Mouse (Mus musculus): ENCODE data around the gene H2-Ke6. TPM values are rescaled to one million over a fixed set of nuclear protein-coding genes. Genes with fewer than 3 reads are reported as not detected.

The H2-Ke6 gene
- polyA plus RNA-seq (2015; fragmentation: Nextera tagmentation; extraction: Ambion mirVana) = 64.9 and 65.7 TPM in 2 replicates

DNA sequence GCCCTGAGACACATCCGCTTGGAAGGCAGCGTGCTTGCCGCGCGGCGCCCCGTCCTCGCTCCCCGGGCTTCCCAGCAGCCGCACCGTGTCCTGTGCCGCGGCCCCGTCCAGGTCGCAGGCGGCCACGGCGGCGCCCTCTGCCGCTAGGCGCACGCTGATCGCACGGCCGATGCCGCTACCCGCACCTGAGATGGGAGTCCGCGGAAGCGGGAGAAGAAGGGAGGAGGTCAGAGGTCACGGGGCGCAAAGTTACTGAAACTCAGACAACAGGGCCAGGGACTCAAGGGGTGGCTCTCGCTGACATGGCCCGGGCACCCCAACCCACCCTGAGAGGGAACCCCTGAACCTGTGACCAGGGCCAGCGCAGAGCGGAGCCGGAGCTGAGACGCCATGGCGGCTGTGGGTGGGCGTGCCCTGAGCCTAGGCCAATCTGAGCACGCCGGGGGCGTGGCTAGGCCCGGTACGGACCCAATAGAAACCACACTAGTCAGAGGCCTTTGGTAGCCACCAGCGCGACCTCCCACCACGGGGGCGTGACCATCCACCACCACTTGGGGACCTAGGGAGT, at the start of gene H2-Ke6:
Gene H2-Ke6 (minus strand): TSS at position 405 of the 568 bp plus-strand sequence.
- Histone ChIP-seq H3K9me3 (replicated peaks; ENCODE audit: low read length) (no peaks in the 10 kb centered on the region), H3K36me3 (ENCODE audit: insufficient read depth, low read length) (peaks cover 18% of the 10 kb centered on the region), H3K27me3 (ENCODE audit: insufficient read depth, low read length) (no peaks in the 10 kb centered on the region), H3K27ac (peak within 1 kb of the TSS; percentile 81), H3K4me3 (replicated peaks; ENCODE audit: low read depth, low read length) (peak within 1 kb of the TSS; percentile 66), H3K4me1 (replicated peaks; ENCODE audit: insufficient read depth, low read length) (peaks cover 35% of the 10 kb centered on the region), H3K4me2 (ENCODE audit: low read length) (peak within 1 kb of the TSS; percentile 97), H3K9ac (ENCODE audit: low read depth, low read length) (peak within 1 kb of the TSS; percentile 70)
- TF ChIP-seq CTCF (IDR thresholded peaks at IDR 0.05; ENCODE audit: low read depth) = peak; percentile 34
- DNase-seq (ENCODE audit: low spot score) = peak; percentile 96
- under 1% methylated on average over 49 of the region's 49 CpGs for WGBS
- peak; percentile 64 for ATAC-seq (replicated peaks; ENCODE audit: low FRiP score, low read depth)

DNA sequence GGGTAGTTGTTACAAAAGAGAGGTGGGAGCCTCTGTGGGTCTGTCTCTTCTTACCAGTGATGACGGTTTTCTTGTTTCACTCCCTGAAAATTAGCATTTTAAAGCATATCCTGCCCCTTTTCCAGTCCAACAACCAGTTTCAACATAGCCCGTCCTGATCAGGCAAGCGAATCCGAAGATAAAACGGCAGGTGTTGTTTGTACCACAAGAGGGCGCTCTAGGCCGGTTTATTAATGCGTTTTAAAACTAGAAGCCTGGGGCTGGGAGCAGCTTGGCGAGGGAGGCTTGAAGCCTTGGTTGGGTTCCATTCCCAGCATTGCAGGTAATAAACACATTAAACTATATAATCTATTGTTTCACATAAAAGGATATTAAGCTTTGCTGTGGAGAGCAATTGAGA, 49.7 kb upstream of the H2-Ke6 start:
- no peak overlapping the region for H3K27ac ChIP-seq
- H3K9me3 ChIP-seq (replicated peaks; ENCODE audit: low read length) = no peaks in the 10 kb centered on the region
- H3K4me2 ChIP-seq (ENCODE audit: low read length) = no peak overlapping the region
- no peaks in the 10 kb centered on the region; the same call in 1 of the 2 replicates for H3K27me3 ChIP-seq (ENCODE audit: insufficient read depth, low read length)
- H3K36me3 ChIP-seq (ENCODE audit: insufficient read depth, low read length) = no peaks in the 10 kb centered on the region
- WGBS = under 1% methylated on average over 9 of the region's 9 CpGs
- no peak overlapping the region for H3K9ac ChIP-seq (ENCODE audit: low read depth, low read length)
- H3K4me3 ChIP-seq (replicated peaks; ENCODE audit: low read depth, low read length) = no peak overlapping the region
- H3K4me1 ChIP-seq (replicated peaks; ENCODE audit: insufficient read depth, low read length) = no peaks in the 10 kb centered on the region
- ATAC-seq (replicated peaks; ENCODE audit: low FRiP score, low read depth) (no peak), DNase-seq (ENCODE audit: low spot score) (peak; percentile 90)
- TF ChIP-seq CTCF (IDR thresholded peaks at IDR 0.05; ENCODE audit: low read depth) = peak; percentile 86

DNA sequence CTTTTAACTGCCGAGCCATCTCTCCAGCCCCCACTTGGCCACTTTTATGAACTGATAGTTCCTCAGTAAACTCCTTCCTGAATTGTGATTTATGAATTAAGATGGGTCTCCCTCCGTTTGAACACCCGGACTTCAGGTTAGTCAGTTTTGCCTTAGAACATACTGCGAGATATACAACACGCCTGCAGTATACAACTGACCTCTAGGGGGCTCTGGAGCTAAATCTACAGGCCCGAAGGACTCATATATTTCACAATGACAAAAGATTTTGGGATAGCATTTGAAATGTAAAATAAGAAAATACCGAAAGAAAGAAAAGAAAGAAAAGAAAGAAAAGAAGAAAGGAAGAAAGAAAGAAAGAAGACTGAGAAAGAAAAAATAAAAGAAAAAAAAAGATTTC, 47.4 kb upstream of the H2-Ke6 start:
- H3K4me2 ChIP-seq (ENCODE audit: low read length) = no peak overlapping the region
- no peak for ATAC-seq (replicated peaks; ENCODE audit: low FRiP score, low read depth)
- DNase-seq (ENCODE audit: low spot score) = peak; percentile 60
- peak; percentile 70 for TF ChIP-seq CTCF (IDR thresholded peaks at IDR 0.05; ENCODE audit: low read depth)
- 46% methylated on average over 7 of the region's 7 CpGs for WGBS
- H3K27ac ChIP-seq = no peak overlapping the region
- H3K4me1 ChIP-seq (replicated peaks; ENCODE audit: insufficient read depth, low read length) = no peaks in the 10 kb centered on the region
- H3K36me3 ChIP-seq (ENCODE audit: insufficient read depth, low read length) = no peaks in the 10 kb centered on the region
- no peak overlapping the region for H3K9ac ChIP-seq (ENCODE audit: low read depth, low read length)
- no peaks in the 10 kb centered on the region for H3K9me3 ChIP-seq (replicated peaks; ENCODE audit: low read length)
- no peak overlapping the region for H3K4me3 ChIP-seq (replicated peaks; ENCODE audit: low read depth, low read length)
- H3K27me3 ChIP-seq (ENCODE audit: insufficient read depth, low read length) = no peaks in the 10 kb centered on the region; the same call in 1 of the 2 replicates

DNA sequence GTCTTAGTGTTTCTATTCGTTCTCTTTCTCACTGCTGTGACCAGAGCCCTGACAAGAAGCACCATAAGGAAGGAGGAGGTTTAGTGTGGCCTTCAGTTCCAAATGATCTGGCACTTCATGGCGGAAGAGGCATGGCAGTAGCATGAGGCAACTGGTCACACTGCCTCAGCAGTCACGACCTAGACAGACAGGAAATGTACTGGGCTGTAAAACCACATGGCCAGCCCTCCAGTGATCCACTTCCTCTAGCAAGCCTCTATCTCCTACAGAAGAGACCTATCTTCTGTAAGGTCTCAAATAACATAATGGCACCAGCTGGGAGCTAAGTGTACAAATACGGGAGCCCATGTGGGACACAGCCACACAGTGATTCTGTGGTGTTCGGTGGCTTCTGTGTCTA, 44.2 kb upstream of the H2-Ke6 start:
- Histone ChIP-seq H3K36me3 (ENCODE audit: insufficient read depth, low read length) (no peaks in the 10 kb centered on the region), H3K27me3 (ENCODE audit: insufficient read depth, low read length) (no peaks in the 10 kb centered on the region; the same call in 1 of the 2 replicates), H3K27ac (no peak overlapping the region), H3K9ac (ENCODE audit: low read depth, low read length) (no peak overlapping the region), H3K9me3 (replicated peaks; ENCODE audit: low read length) (no peaks in the 10 kb centered on the region), H3K4me1 (replicated peaks; ENCODE audit: insufficient read depth, low read length) (no peaks in the 10 kb centered on the region), H3K4me3 (replicated peaks; ENCODE audit: low read depth, low read length) (no peak overlapping the region), H3K4me2 (ENCODE audit: low read length) (no peak overlapping the region)
- no peak for DNase-seq (ENCODE audit: low spot score)
- TF ChIP-seq CTCF (IDR thresholded peaks at IDR 0.05; ENCODE audit: low read depth) = no peak
- ATAC-seq (replicated peaks; ENCODE audit: low FRiP score, low read depth) = no peak
- 60% methylated on average over 5 of the region's 5 CpGs for WGBS

DNA sequence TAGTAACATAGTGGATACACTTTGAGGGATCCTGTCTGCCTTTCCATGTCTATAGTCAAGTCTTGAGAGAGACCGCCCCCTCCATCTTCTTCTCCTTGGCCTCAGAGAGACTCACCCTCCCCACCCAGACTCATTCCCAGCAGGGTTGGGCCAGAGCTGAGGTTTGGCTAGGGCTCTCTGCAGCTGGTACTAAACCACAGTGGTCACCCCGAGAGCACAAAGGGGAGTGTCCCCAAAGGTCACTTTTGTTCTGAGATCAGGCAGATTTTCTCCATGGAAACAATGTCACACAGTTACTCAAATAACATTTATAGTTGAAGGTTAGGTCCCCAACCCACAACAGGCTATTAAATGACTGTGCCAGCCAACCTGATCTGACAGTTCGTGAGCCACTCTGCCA, 41.0 kb upstream of the H2-Ke6 start:
- H3K36me3 ChIP-seq (ENCODE audit: insufficient read depth, low read length) = no peaks in the 10 kb centered on the region
- no peak for ATAC-seq (replicated peaks; ENCODE audit: low FRiP score, low read depth)
- no peaks in the 10 kb centered on the region for H3K4me1 ChIP-seq (replicated peaks; ENCODE audit: insufficient read depth, low read length)
- no peak overlapping the region for H3K4me3 ChIP-seq (replicated peaks; ENCODE audit: low read depth, low read length)
- 44% methylated on average over 3 of the region's 3 CpGs for WGBS
- DNase-seq (ENCODE audit: low spot score) = peak; percentile 35
- no peak overlapping the region for H3K4me2 ChIP-seq (ENCODE audit: low read length)
- H3K27me3 ChIP-seq (ENCODE audit: insufficient read depth, low read length) = no peaks in the 10 kb centered on the region
- no peak for TF ChIP-seq CTCF (IDR thresholded peaks at IDR 0.05; ENCODE audit: low read depth)
- H3K27ac ChIP-seq = no peak overlapping the region
- H3K9ac ChIP-seq (ENCODE audit: low read depth, low read length) = no peak overlapping the region
- no peaks in the 10 kb centered on the region for H3K9me3 ChIP-seq (replicated peaks; ENCODE audit: low read length)

DNA sequence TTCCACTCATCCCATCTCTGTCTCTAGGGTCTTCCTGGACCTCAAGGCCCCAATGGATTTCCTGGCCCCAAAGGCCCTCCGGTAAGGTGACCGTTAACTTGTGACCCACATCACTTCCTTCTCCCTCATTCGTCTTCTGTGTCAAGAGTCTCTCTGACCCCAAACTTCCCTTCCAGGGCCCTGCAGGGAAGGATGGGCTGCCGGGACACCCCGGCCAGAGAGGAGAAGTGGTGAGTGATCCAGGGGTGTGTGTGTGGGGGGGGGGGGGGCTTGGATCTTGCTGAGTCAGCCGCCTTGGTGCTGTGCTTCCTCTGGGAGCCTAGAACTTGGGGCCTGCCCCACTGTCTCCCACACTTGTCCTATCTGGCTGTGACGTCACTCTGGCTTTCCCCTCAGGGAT, 29.4 kb upstream of the H2-Ke6 start:
- 42% methylated on average over 6 of the region's 7 CpGs for WGBS
- Histone ChIP-seq H3K36me3 (ENCODE audit: insufficient read depth, low read length) (no peaks in the 10 kb centered on the region), H3K27ac (no peak overlapping the region), H3K4me2 (ENCODE audit: low read length) (no peak overlapping the region), H3K27me3 (ENCODE audit: insufficient read depth, low read length) (no peaks in the 10 kb centered on the region), H3K4me3 (replicated peaks; ENCODE audit: low read depth, low read length) (no peak overlapping the region), H3K9me3 (replicated peaks; ENCODE audit: low read length) (no peaks in the 10 kb centered on the region), H3K9ac (ENCODE audit: low read depth, low read length) (no peak overlapping the region), H3K4me1 (replicated peaks; ENCODE audit: insufficient read depth, low read length) (no peaks in the 10 kb centered on the region)
- TF ChIP-seq CTCF (IDR thresholded peaks at IDR 0.05; ENCODE audit: low read depth) = no peak
- DNase-seq (ENCODE audit: low spot score) (no peak), ATAC-seq (replicated peaks; ENCODE audit: low FRiP score, low read depth) (no peak)
